Mouse (Mus musculus): ENCODE measurements around the gene Tgfb2. TPM values are rescaled to one million over a fixed set of nuclear protein-coding genes. Genes with fewer than 3 reads are reported as not detected.
A peak's percentile ranks its signal among the peaks of the same experiment; 100 is the strongest.

Tgfb2 gene
- polyA plus RNA-seq, 1 experiment, result not detected

DNA sequence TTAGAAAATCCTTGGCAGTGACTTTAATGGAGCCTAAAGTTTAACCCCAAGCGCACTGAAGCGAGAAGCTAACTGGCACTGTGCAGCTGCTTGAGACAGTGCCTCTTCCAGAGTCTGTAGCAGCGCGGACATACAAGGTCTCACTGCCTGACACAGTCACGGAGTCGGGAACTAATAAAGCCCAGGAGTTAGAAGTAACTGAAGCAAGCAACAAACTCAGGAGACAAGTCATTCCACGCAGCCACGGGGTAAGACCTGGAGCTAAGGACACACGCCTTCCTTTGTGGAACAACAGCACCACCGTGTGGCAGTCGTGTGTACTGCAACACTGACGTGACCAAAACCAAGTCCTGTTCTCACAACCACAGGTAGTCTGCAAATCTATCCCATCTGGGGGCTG lies 16.1 kb upstream of the Tgfb2 start:
- no peak for TF ChIP-seq TAL1 (IDR thresholded peaks at IDR 0.05; ENCODE audit: low read length)
- H3K27me3 ChIP-seq (ENCODE audit: control insufficient read depth), result no peaks in the 10 kb centered on the region
- no peaks in the 10 kb centered on the region for H3K9me3 ChIP-seq (ENCODE audit: control insufficient read depth, low read length)
- no peaks in the 10 kb centered on the region for H3K4me1 ChIP-seq (ENCODE audit: control insufficient read depth)
- no peak overlapping the region for H3K4me3 ChIP-seq (replicated peaks)
- peaks cover 50% of the 10 kb centered on the region for H3K36me3 ChIP-seq (ENCODE audit: control insufficient read depth)

- H3K36me3 ChIP-seq (ENCODE audit: control insufficient read depth), result peaks cover 57% of the 10 kb centered on the region
- TF ChIP-seq TAL1 (IDR thresholded peaks at IDR 0.05; ENCODE audit: low read length), result no peak
- no peak for TF ChIP-seq GATA1 (IDR thresholded peaks at IDR 0.05; ENCODE audit: low read length)
- no peaks in the 10 kb centered on the region for H3K27me3 ChIP-seq (ENCODE audit: control insufficient read depth)
- H3K4me3 ChIP-seq (replicated peaks), result no peak overlapping the region
- H3K4me1 ChIP-seq (ENCODE audit: control insufficient read depth), result no peaks in the 10 kb centered on the region
- H3K9me3 ChIP-seq (ENCODE audit: control insufficient read depth, low read length), result no peaks in the 10 kb centered on the region
These were observed 15.4 kb upstream of the Tgfb2 start for GRCm38 (mm10) chr1:186721166-186721565.

DNA sequence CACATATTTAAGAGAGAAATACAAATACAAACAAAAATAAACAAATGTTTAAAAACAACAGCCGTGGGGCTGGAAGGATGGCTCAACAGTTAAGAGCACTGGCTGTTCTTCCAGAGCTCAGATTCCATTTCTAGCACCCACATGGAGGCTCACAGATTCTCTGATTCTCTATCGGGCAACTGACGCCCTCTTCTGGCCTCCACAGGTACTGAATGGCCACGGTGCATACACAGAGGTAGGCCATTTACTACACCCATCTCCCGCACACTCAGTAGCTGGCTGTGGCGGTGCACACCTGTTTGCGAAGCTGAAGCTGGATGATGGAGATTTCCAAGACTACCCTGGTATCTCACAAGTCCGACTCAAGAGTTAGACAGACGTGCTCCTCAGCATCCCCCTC lies 13.9 kb upstream of the Tgfb2 start:
- H3K36me3 ChIP-seq (ENCODE audit: control insufficient read depth), result peaks cover 55% of the 10 kb centered on the region
- no peaks in the 10 kb centered on the region for H3K4me1 ChIP-seq (ENCODE audit: control insufficient read depth)
- H3K4me3 ChIP-seq (replicated peaks), result no peak overlapping the region
- no peaks in the 10 kb centered on the region for H3K9me3 ChIP-seq (ENCODE audit: control insufficient read depth, low read length)
- TF ChIP-seq GATA1 (IDR thresholded peaks at IDR 0.05; ENCODE audit: low read length) (no peak), TAL1 (IDR thresholded peaks at IDR 0.05; ENCODE audit: low read length) (no peak)
- no peaks in the 10 kb centered on the region for H3K27me3 ChIP-seq (ENCODE audit: control insufficient read depth)

DNA sequence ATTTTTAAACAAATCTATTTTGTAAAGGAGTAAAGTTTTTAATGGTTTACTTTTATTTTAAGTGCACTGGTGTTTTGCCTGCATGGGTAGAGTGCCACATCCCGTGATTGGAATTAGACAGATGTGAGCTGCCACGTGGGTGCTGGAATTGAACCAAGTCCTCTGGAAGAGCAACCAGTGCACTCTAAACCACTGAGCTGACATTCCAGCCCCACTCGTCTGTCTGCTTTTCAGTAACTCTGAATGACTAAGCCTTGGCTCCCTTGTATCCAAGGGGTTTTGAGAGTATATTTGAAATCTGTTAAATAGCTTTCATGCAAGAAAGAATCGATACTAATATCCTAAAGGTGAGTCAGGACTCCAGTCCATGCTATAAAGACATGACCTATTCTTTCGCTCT lies 13.1 kb upstream of the Tgfb2 start:
- Histone ChIP-seq H3K4me3 (replicated peaks) (no peak overlapping the region), H3K36me3 (ENCODE audit: control insufficient read depth) (peaks cover 46% of the 10 kb centered on the region), H3K4me1 (ENCODE audit: control insufficient read depth) (no peaks in the 10 kb centered on the region), H3K27me3 (ENCODE audit: control insufficient read depth) (no peaks in the 10 kb centered on the region), H3K9me3 (ENCODE audit: control insufficient read depth, low read length) (no peaks in the 10 kb centered on the region)
- TF ChIP-seq TAL1 (IDR thresholded peaks at IDR 0.05; ENCODE audit: low read length) (no peak), GATA1 (IDR thresholded peaks at IDR 0.05; ENCODE audit: low read length) (no peak)

- no peaks in the 10 kb centered on the region for H3K27me3 ChIP-seq (ENCODE audit: control insufficient read depth)
- no peaks in the 10 kb centered on the region for H3K4me1 ChIP-seq (ENCODE audit: control insufficient read depth)
- no peaks in the 10 kb centered on the region for H3K9me3 ChIP-seq (ENCODE audit: control insufficient read depth, low read length)
- H3K36me3 ChIP-seq (ENCODE audit: control insufficient read depth), result peaks cover 33% of the 10 kb centered on the region
- no peak overlapping the region for H3K4me3 ChIP-seq (replicated peaks)
- TF ChIP-seq TAL1 (IDR thresholded peaks at IDR 0.05; ENCODE audit: low read length) (no peak), GATA1 (IDR thresholded peaks at IDR 0.05; ENCODE audit: low read length) (no peak)
These were observed 9.4 kb upstream of the Tgfb2 start for GRCm38 (mm10) chr1:186714980-186715896.

DNA sequence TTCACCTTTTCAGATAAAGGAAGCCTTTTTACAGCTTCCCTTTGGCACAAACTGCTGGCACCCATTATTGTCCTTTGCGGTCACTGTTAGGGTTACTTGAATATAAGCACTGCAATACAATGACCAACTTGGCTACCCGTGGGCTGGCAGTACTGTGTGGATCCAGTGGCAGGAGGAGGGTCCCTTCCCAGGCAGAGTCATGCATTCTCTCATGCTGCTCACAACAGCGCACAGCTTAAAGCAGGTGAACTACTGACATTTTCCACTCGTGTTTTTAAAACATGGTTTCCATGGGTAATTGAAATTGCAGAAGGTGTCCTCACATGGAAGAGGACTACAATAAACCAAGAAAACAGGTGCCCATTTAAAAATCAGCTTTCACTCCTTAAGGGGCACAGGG lies 8.4 kb upstream of the Tgfb2 start:
- H3K36me3 ChIP-seq (ENCODE audit: control insufficient read depth), result peaks cover 26% of the 10 kb centered on the region
- H3K9me3 ChIP-seq (ENCODE audit: control insufficient read depth, low read length), result no peaks in the 10 kb centered on the region
- H3K4me3 ChIP-seq (replicated peaks), result no peak overlapping the region
- H3K27me3 ChIP-seq (ENCODE audit: control insufficient read depth), result no peaks in the 10 kb centered on the region
- H3K4me1 ChIP-seq (ENCODE audit: control insufficient read depth), result no peaks in the 10 kb centered on the region
- TF ChIP-seq TAL1 (IDR thresholded peaks at IDR 0.05; ENCODE audit: low read length), result no peak
- TF ChIP-seq GATA1 (IDR thresholded peaks at IDR 0.05; ENCODE audit: low read length), result no peak

- no peaks in the 10 kb centered on the region for H3K27me3 ChIP-seq (ENCODE audit: control insufficient read depth)
- H3K9me3 ChIP-seq (ENCODE audit: control insufficient read depth, low read length), result no peaks in the 10 kb centered on the region
- H3K36me3 ChIP-seq (ENCODE audit: control insufficient read depth), result peaks cover 18% of the 10 kb centered on the region
- TF ChIP-seq TAL1 (IDR thresholded peaks at IDR 0.05; ENCODE audit: low read length), result no peak
- no peak for TF ChIP-seq GATA1 (IDR thresholded peaks at IDR 0.05; ENCODE audit: low read length)
- no peaks in the 10 kb centered on the region for H3K4me1 ChIP-seq (ENCODE audit: control insufficient read depth)
- H3K4me3 ChIP-seq (replicated peaks), result no peak overlapping the region
These were observed 7.1 kb upstream of the Tgfb2 start for GRCm38 (mm10) chr1:186712802-186713471.

- TF ChIP-seq TAL1 (IDR thresholded peaks at IDR 0.05; ENCODE audit: low read length), result no peak
- no peak for TF ChIP-seq GATA1 (IDR thresholded peaks at IDR 0.05; ENCODE audit: low read length)
- Histone ChIP-seq H3K27me3 (ENCODE audit: control insufficient read depth) (peaks cover 53% of the 10 kb centered on the region), H3K36me3 (ENCODE audit: control insufficient read depth) (no peaks in the 10 kb centered on the region), H3K9me3 (ENCODE audit: control insufficient read depth, low read length) (no peaks in the 10 kb centered on the region), H3K4me1 (ENCODE audit: control insufficient read depth) (peaks cover 2% of the 10 kb centered on the region), H3K4me3 (replicated peaks) (peak overlapping the region; percentile 37)
These were observed 430 bp downstream of the Tgfb2 start for GRCm38 (mm10) chr1:186705203-186705914.

All from erythroblast, embryonic 14.5 days (primary cell).